12 mouse cellular contexts compared by ENCODE assay signal in genomic region chr2:163379366-163379765, GRCm38 (mm10). TPM values are rescaled to one million over a fixed set of nuclear protein-coding genes. Genes with fewer than 3 reads are reported as not detected.
"Had no signal": no experiment of that assay in that cellular context is flagged by ENCODE, and none has a peak within 500 bp of the region (broad histone marks: within the 10 kb centered on the region; RNA-seq: fewer than 3 reads in every experiment).

No protein-coding gene starts in this region.

- H3K4me3 ChIP-seq: limb, embryonic 15.5 days; liver, embryonic 12.5 days; midbrain, embryonic 10.5 days; midbrain, embryonic 15.5 days; neural tube, embryonic 13.5 days had no signal

- H3K36me3 ChIP-seq: limb, embryonic 15.5 days; liver, embryonic 12.5 days; midbrain, embryonic 10.5 days; midbrain, embryonic 15.5 days; neural tube, embryonic 13.5 days had no signal

- H3K4me2 ChIP-seq: limb, embryonic 15.5 days; liver, embryonic 12.5 days; lung, embryonic 14.5 days; midbrain, embryonic 15.5 days; neural tube, embryonic 13.5 days had no signal

- DNase-seq: kidney, postnatal 25 days; lung, embryonic 14.5 days; lung, postnatal 10 days; lung, postnatal 4 days; right cerebral cortex, postnatal 14 days; thymus, postnatal 4 days had no signal

- H3K9me3 ChIP-seq: limb, embryonic 15.5 days; liver, embryonic 12.5 days; midbrain, embryonic 15.5 days; neural tube, embryonic 13.5 days had no signal

- H3K9ac ChIP-seq: limb, embryonic 15.5 days; liver, embryonic 12.5 days; lung, embryonic 14.5 days; midbrain, embryonic 15.5 days; neural tube, embryonic 13.5 days had no signal

- H3K27ac ChIP-seq: limb, embryonic 15.5 days; liver, embryonic 12.5 days; midbrain, embryonic 10.5 days; midbrain, embryonic 15.5 days; neural tube, embryonic 13.5 days had no signal

- ATAC-seq: liver, embryonic 12.5 days; midbrain, embryonic 15.5 days had no signal

- H3K4me1 ChIP-seq: limb, embryonic 15.5 days; liver, embryonic 12.5 days; midbrain, embryonic 15.5 days; neural tube, embryonic 13.5 days had no signal

RNA-seq across cellular contexts. Expression of gene Jph2, which starts 18.4 kb away (rescaled TPM):
- total RNA-seq: megakaryocyte, adult 5-6 weeks had no signal

RNA-seq across cellular contexts. Expression of gene Gdap1l1, which starts 58.9 kb away (rescaled TPM):
- total RNA-seq: megakaryocyte, adult 5-6 weeks had no signal
